Mouse (Mus musculus) lung, postnatal 0 days (tissue): ENCODE data around the gene Ubl7.

Experiments used
- CTCF ChIP-seq: IDR thresholded peaks from 2 replicates; pipeline ENCODE4 v1.5.1; 2016; ENCODE audit warnings: antibody characterized with exemption, mild to moderate bottlenecking
- EP300 ChIP-seq: IDR thresholded peaks from 2 replicates; pipeline ENCODE4 v1.6.1; 2016; ENCODE audit warnings: antibody characterized with exemption, mild to moderate bottlenecking, control low read depth

DNA sequence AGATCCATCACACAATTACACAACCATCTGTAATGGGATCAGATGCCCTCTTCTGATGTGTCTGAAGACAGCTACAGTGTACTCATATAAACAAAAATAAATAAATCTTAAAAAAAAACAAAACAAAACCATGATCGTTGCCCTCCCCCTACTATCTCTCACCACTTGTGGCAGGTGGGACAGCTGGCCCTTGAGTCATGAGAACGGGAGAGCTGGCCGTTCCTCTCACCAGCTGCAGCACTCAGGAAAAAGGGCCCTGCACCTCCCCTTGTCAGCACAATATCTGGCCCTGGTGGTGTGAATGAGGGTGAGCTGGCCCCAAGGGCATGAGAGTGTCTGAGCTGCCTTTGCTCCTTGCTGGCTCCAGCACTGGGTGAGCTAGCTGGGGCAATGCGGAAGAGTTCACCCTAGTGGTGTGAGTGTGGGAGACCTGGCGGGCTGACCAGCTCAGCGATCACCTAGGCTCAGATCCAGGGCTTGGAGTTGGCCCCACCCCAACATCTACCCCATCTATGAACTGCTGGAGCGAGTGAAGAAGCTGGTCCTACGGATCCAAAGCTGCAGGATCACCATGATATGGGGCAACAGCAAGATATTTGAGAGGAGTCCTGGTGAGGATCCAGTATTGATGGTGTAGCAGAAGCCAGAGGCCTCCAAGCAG lies 7.1 kb upstream of the Ubl7 start:
- TF ChIP-seq CTCF, result no peak
- TF ChIP-seq EP300, result no peak
